Mouse (Mus musculus) left cerebral cortex, postnatal 4 days (tissue): ENCODE results near the gene Tspan18. TPM values are rescaled to one million over a fixed set of nuclear protein-coding genes. Genes with fewer than 3 reads are reported as not detected.

Experiments
- DNase-seq: peaks from one replicate; pipeline ENCODE4 v3.0.0-alpha.2; 2022
- intact Hi-C: fragments of 180-260 bp; cut with DNase I; formaldehyde crosslinking; loops from one replicate; pipeline ENCODE4 v1.15.1; 2025
- total RNA-seq, 2 experiments: library from RNA; stranded (reverse); gene quantifications; 2 replicates each; pipeline ENCODE4 v1.2.3; 2021

Tspan18 gene
- total RNA-seq, 2 experiments from 2014 or later: 13.8 to 14.6 TPM

- no peak for DNase-seq
- intact Hi-C loops: no loop called here
These were observed 31.1 kb downstream of the Tspan18 start for GRCm38 (mm10) chr2:93303260-93303584.

GRCm38 (mm10) chr2:93297656-93298055, 36.6 kb downstream of the Tspan18 start:
- intact Hi-C loops: no loop called here
- peak; percentile 28 for DNase-seq

- DNase-seq: no peak
- intact Hi-C loops: no loop called here
These were observed 42.9 kb downstream of the Tspan18 start for GRCm38 (mm10) chr2:93291186-93291926.

- DNase-seq: no peak
- intact Hi-C loops: no loop called here
These were observed 43.8 kb downstream of the Tspan18 start for GRCm38 (mm10) chr2:93290345-93291118.

- DNase-seq: no peak
- intact Hi-C loops: no loop called here
These were observed 45.1 kb downstream of the Tspan18 start for GRCm38 (mm10) chr2:93289161-93289560.

- intact Hi-C loops: no loop called here
- DNase-seq: no peak
These were observed 47.0 kb downstream of the Tspan18 start for GRCm38 (mm10) chr2:93287348-93287747.

GRCm38 (mm10) chr2:93286742-93287141, 47.6 kb downstream of the Tspan18 start:
- intact Hi-C loops: no loop called here
- DNase-seq: no peak

GRCm38 (mm10) chr2:93286321-93286720, 48.0 kb downstream of the Tspan18 start:
- intact Hi-C loops: no loop called here
- DNase-seq: no peak

GRCm38 (mm10) chr2:93285842-93286241, 48.5 kb downstream of the Tspan18 start:
- no peak for DNase-seq
- intact Hi-C loops: no loop called here

- intact Hi-C loops: no loop called here
- no peak for DNase-seq
These were observed 49.7 kb downstream of the Tspan18 start for GRCm38 (mm10) chr2:93284625-93285024.

- intact Hi-C loops: no loop called here
- DNase-seq: no peak
These were observed 50.6 kb downstream of the Tspan18 start for GRCm38 (mm10) chr2:93283481-93284293.

- DNase-seq: no peak
- intact Hi-C loops: no loop called here
These were observed 51.7 kb downstream of the Tspan18 start for GRCm38 (mm10) chr2:93282636-93283035.

- intact Hi-C loops: no loop called here
- DNase-seq: no peak
These were observed 52.8 kb downstream of the Tspan18 start for GRCm38 (mm10) chr2:93281466-93281865.

GRCm38 (mm10) chr2:93280117-93280620, 54.1 kb downstream of the Tspan18 start:
- intact Hi-C loops: no loop called here

GRCm38 (mm10) chr2:93278181-93278975, 55.9 kb downstream of the Tspan18 start:
- no peak for DNase-seq
- intact Hi-C loops: no loop called here

More at GRCm38 (mm10) chr2:93280117-93280620, 54.1 kb downstream of the Tspan18 start:
- DNase-seq: no peak

- intact Hi-C loops: no loop called here
- DNase-seq: no peak
These were observed 56.8 kb downstream of the Tspan18 start for GRCm38 (mm10) chr2:93277486-93277885.

GRCm38 (mm10) chr2:93276026-93276425, 58.3 kb downstream of the Tspan18 start:
- intact Hi-C loops: no loop called here
- no peak for DNase-seq

- intact Hi-C loops: no loop called here
These were observed 60.4 kb downstream of the Tspan18 start for GRCm38 (mm10) chr2:93273916-93274315.

GRCm38 (mm10) chr2:93270083-93270482, 64.2 kb downstream of the Tspan18 start:
- intact Hi-C loops: no loop called here
- DNase-seq: no peak

More at GRCm38 (mm10) chr2:93273916-93274315, 60.4 kb downstream of the Tspan18 start:
- no peak for DNase-seq

- no peak for DNase-seq
These were observed 64.7 kb downstream of the Tspan18 start for GRCm38 (mm10) chr2:93269611-93270010.

More at GRCm38 (mm10) chr2:93269611-93270010, 64.7 kb downstream of the Tspan18 start:
- intact Hi-C loops: no loop called here
